Mouse (Mus musculus) hindbrain, embryonic 12.5 days (tissue): ENCODE data around the gene Tspan5. TPM values are rescaled to one million over a fixed set of nuclear protein-coding genes. Genes with fewer than 3 reads are reported as not detected.
A peak's percentile ranks its signal among the peaks of the same experiment; 100 is the strongest.

Experiments
- ATAC-seq: fragments of 200-750 bp; cut with Nextera tagmentation; 2 replicates; pipeline ENCODE4 v1.8.0; 2017; ENCODE audit warnings: moderate TSS enrichment; ENCODE audit not compliant: low FRiP score
- H3K27ac ChIP-seq: fragments of 300-500 bp; sonication (generic); 2 replicates; pipeline ENCODE4 v1.5.1; 2016; ENCODE audit warnings: mild to moderate bottlenecking
- H3K27me3 ChIP-seq: fragments of 300-500 bp; sonication (generic); 2 replicates; pipeline ENCODE4 v1.6.1; 2016; ENCODE audit warnings: mild to moderate bottlenecking
- H3K36me3 ChIP-seq: fragments of 300-500 bp; sonication (generic); 2 replicates; pipeline ENCODE4 v1.6.1; 2016; ENCODE audit warnings: mild to moderate bottlenecking
- H3K4me1 ChIP-seq: fragments of 300-500 bp; sonication (generic); 2 replicates; pipeline ENCODE4 v1.6.1; 2016
- H3K4me2 ChIP-seq: fragments of 300-500 bp; sonication (generic); replicated peaks from 2 replicates; pipeline ENCODE4 v1.6.1; 2016; ENCODE audit warnings: mild to moderate bottlenecking
- H3K4me3 ChIP-seq: fragments of 300-500 bp; sonication (generic); 2 replicates; pipeline ENCODE4 v1.5.1; 2016; ENCODE audit warnings: mild to moderate bottlenecking
- H3K9ac ChIP-seq: fragments of 300-500 bp; sonication (generic); 2 replicates; pipeline ENCODE4 v1.6.1; 2016; ENCODE audit warnings: mild to moderate bottlenecking, moderate library complexity
- H3K9me3 ChIP-seq: fragments of 300-500 bp; sonication (generic); replicated peaks from 2 replicates; pipeline ENCODE4 v1.6.1; 2016; ENCODE audit warnings: mild to moderate bottlenecking
- WGBS: fragments of 180-500 bp; shearing (Covaris S2); methylation state at CpG from one replicate; pipeline ENCODE4 v1.1.7; 2016; 5-methylcytosine and 5-hydroxymethylcytosine counted together
- polyA plus RNA-seq: library from polyadenylated mRNA; unstranded; fragments of >200 nt; fragmentation: Nextera tagmentation; extraction: Ambion mirVana; gene quantifications from 2 replicates; pipeline ENCODE4 v1.2.1, GENCODE M21; 2016

The Tspan5 gene
- polyA plus RNA-seq, 1 experiment from 2014 or later, result 74.6 TPM

- Histone ChIP-seq H3K27me3 (no peaks in the 10 kb centered on the region), H3K9me3 (no peaks in the 10 kb centered on the region), H3K4me3 (no peak overlapping the region), H3K4me1 (peaks cover 59% of the 10 kb centered on the region), H3K4me2 (no peak overlapping the region), H3K36me3 (no peaks in the 10 kb centered on the region), H3K9ac (no peak overlapping the region), H3K27ac (no peak overlapping the region)
- peak; percentile 24; the same call in 1 of the 2 replicates for ATAC-seq
- 69% methylated on average over 9 of the region's 9 CpGs for WGBS
These were observed 39.5 kb downstream of the Tspan5 start for GRCm38 (mm10) chr3:138781492-138781891.

GRCm38 (mm10) chr3:138783859-138784640 is 42.1 kb downstream of the Tspan5 start:
- H3K4me2 ChIP-seq, result no peak overlapping the region
- no peak for ATAC-seq
- H3K4me3 ChIP-seq, result no peak overlapping the region
- no peaks in the 10 kb centered on the region for H3K27me3 ChIP-seq
- H3K9ac ChIP-seq, result no peak overlapping the region
- H3K9me3 ChIP-seq, result no peaks in the 10 kb centered on the region
- peaks cover 47% of the 10 kb centered on the region for H3K4me1 ChIP-seq
- WGBS, result 84% methylated on average over 19 of the region's 19 CpGs
- H3K27ac ChIP-seq, result no peak overlapping the region
- H3K36me3 ChIP-seq, result no peaks in the 10 kb centered on the region

GRCm38 (mm10) chr3:138784641-138785025 is 42.6 kb downstream of the Tspan5 start:
- no peaks in the 10 kb centered on the region for H3K27me3 ChIP-seq
- peaks cover 42% of the 10 kb centered on the region for H3K4me1 ChIP-seq
- ATAC-seq, result no peak
- WGBS, result 91% methylated on average over 7 of the region's 7 CpGs
- H3K36me3 ChIP-seq, result no peaks in the 10 kb centered on the region
- no peak overlapping the region for H3K27ac ChIP-seq
- no peak overlapping the region for H3K9ac ChIP-seq
- H3K4me2 ChIP-seq, result no peak overlapping the region
- no peaks in the 10 kb centered on the region for H3K9me3 ChIP-seq
- H3K4me3 ChIP-seq, result no peak overlapping the region

- no peaks in the 10 kb centered on the region for H3K27me3 ChIP-seq
- WGBS, result 88% methylated on average over 18 of the region's 18 CpGs
- no peaks in the 10 kb centered on the region for H3K36me3 ChIP-seq
- no peak overlapping the region for H3K4me2 ChIP-seq
- ATAC-seq, result no peak
- H3K9ac ChIP-seq, result no peak overlapping the region
- H3K4me3 ChIP-seq, result no peak overlapping the region
- peaks cover 15% of the 10 kb centered on the region for H3K4me1 ChIP-seq
- H3K27ac ChIP-seq, result no peak overlapping the region
- no peaks in the 10 kb centered on the region for H3K9me3 ChIP-seq
These were observed 45.9 kb downstream of the Tspan5 start for GRCm38 (mm10) chr3:138787758-138788488.

- Histone ChIP-seq H3K9ac (no peak overlapping the region), H3K36me3 (no peaks in the 10 kb centered on the region), H3K4me1 (peaks cover 11% of the 10 kb centered on the region), H3K4me3 (no peak overlapping the region), H3K9me3 (no peaks in the 10 kb centered on the region), H3K27ac (no peak overlapping the region), H3K4me2 (no peak overlapping the region), H3K27me3 (no peaks in the 10 kb centered on the region)
- no peak for ATAC-seq
- WGBS, result 70% methylated on average over 17 of the region's 17 CpGs
These were observed 46.5 kb downstream of the Tspan5 start for GRCm38 (mm10) chr3:138788489-138788850.

- H3K4me2 ChIP-seq, result no peak overlapping the region
- ATAC-seq, result no peak
- no peaks in the 10 kb centered on the region for H3K27me3 ChIP-seq
- H3K4me1 ChIP-seq, result peaks cover 7% of the 10 kb centered on the region
- no peak overlapping the region for H3K27ac ChIP-seq
- H3K36me3 ChIP-seq, result no peaks in the 10 kb centered on the region
- H3K9me3 ChIP-seq, result no peaks in the 10 kb centered on the region
- 92% methylated on average over 5 of the region's 5 CpGs for WGBS
- no peak overlapping the region for H3K9ac ChIP-seq
- H3K4me3 ChIP-seq, result no peak overlapping the region
These were observed 47.3 kb downstream of the Tspan5 start for GRCm38 (mm10) chr3:138789275-138789674.

- Histone ChIP-seq H3K4me3 (no peak overlapping the region), H3K4me2 (no peak overlapping the region), H3K9ac (no peak overlapping the region), H3K27ac (no peak overlapping the region), H3K27me3 (no peaks in the 10 kb centered on the region), H3K4me1 (no peaks in the 10 kb centered on the region), H3K36me3 (no peaks in the 10 kb centered on the region), H3K9me3 (no peaks in the 10 kb centered on the region)
- WGBS, result 92% methylated on average over 8 of the region's 8 CpGs
- no peak for ATAC-seq
These were observed 52.5 kb downstream of the Tspan5 start for GRCm38 (mm10) chr3:138794533-138794932.

- no peak overlapping the region for H3K27ac ChIP-seq
- H3K4me3 ChIP-seq, result no peak overlapping the region
- WGBS, result 93% methylated on average over 7 of the region's 7 CpGs
- ATAC-seq, result no peak
- peaks cover 12% of the 10 kb centered on the region for H3K4me1 ChIP-seq
- H3K9ac ChIP-seq, result no peak overlapping the region
- no peak overlapping the region for H3K4me2 ChIP-seq
- no peaks in the 10 kb centered on the region for H3K36me3 ChIP-seq
- no peaks in the 10 kb centered on the region for H3K27me3 ChIP-seq
- H3K9me3 ChIP-seq, result no peaks in the 10 kb centered on the region
These were observed 54.0 kb downstream of the Tspan5 start for GRCm38 (mm10) chr3:138795951-138796350.

GRCm38 (mm10) chr3:138796583-138796982 is 54.6 kb downstream of the Tspan5 start:
- Histone ChIP-seq H3K4me1 (peaks cover 19% of the 10 kb centered on the region), H3K9me3 (no peaks in the 10 kb centered on the region), H3K4me2 (no peak overlapping the region), H3K36me3 (no peaks in the 10 kb centered on the region), H3K9ac (no peak overlapping the region), H3K4me3 (no peak overlapping the region), H3K27me3 (no peaks in the 10 kb centered on the region), H3K27ac (no peak overlapping the region)
- 77% methylated on average over 3 of the region's 3 CpGs for WGBS
- no peak for ATAC-seq

GRCm38 (mm10) chr3:138800664-138801411 is 58.8 kb downstream of the Tspan5 start:
- no peaks in the 10 kb centered on the region for H3K9me3 ChIP-seq
- 0 out of 2 replicates have a peak overlapping the region, but pooled peaks have one; percentile 4 for H3K4me2 ChIP-seq
- no peaks in the 10 kb centered on the region for H3K27me3 ChIP-seq
- 47% methylated on average over 16 of the region's 16 CpGs for WGBS
- no peaks in the 10 kb centered on the region for H3K36me3 ChIP-seq
- H3K4me1 ChIP-seq, result peaks cover 43% of the 10 kb centered on the region
- peak overlapping the region; percentile 82 for H3K27ac ChIP-seq
- H3K9ac ChIP-seq, result no peak overlapping the region; the same call in 1 of the 2 replicates
- peak; percentile 76 for ATAC-seq
- H3K4me3 ChIP-seq, result no peak overlapping the region

- no peaks in the 10 kb centered on the region for H3K36me3 ChIP-seq
- no peak overlapping the region for H3K4me3 ChIP-seq
- peak overlapping the region; percentile 82 for H3K27ac ChIP-seq
- no peak overlapping the region for H3K4me2 ChIP-seq
- no peak overlapping the region; the same call in 1 of the 2 replicates for H3K9ac ChIP-seq
- H3K9me3 ChIP-seq, result no peaks in the 10 kb centered on the region
- WGBS, result 74% methylated on average over 6 of the region's 6 CpGs
- no peak for ATAC-seq
- H3K27me3 ChIP-seq, result no peaks in the 10 kb centered on the region
- H3K4me1 ChIP-seq, result peaks cover 43% of the 10 kb centered on the region
These were observed 59.7 kb downstream of the Tspan5 start for GRCm38 (mm10) chr3:138801661-138802060.

- Histone ChIP-seq H3K4me1 (peaks cover 43% of the 10 kb centered on the region), H3K27ac (0 out of 2 replicates have a peak overlapping the region, but pooled peaks have one; percentile 49), H3K36me3 (no peaks in the 10 kb centered on the region), H3K9me3 (no peaks in the 10 kb centered on the region), H3K27me3 (no peaks in the 10 kb centered on the region), H3K9ac (no peak overlapping the region), H3K4me2 (no peak overlapping the region), H3K4me3 (no peak overlapping the region)
- WGBS, result 77% methylated on average over 21 of the region's 21 CpGs
- ATAC-seq, result no peak
These were observed 60.9 kb downstream of the Tspan5 start for GRCm38 (mm10) chr3:138802722-138803443.
